Mouse (Mus musculus): Measurements from ENCODE around the gene Pkd1l1.

Pkd1l1 gene

DNA sequence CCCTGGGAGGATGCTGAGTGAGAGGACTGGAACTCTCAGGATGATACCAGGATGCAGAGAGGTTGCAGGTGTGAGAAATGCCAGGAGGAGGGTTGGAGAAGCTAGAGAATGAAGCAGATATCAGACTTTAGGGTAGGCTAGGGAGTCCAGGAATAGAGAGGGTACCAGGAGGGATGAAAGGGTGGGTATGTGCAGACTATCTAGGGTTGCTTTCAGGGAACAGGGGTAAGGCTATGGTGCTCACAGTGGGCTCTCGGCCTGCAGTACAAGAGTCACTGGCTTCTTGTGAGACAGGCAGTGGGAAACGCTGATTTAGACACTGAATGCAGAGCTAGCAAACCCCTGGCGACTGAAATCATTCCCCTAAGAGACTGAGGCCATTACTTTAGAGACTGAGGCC lies at the start of gene Pkd1l1:
Gene Pkd1l1 (minus strand): TSS at position 101 of the 400 bp plus-strand sequence.
- no peak for DNase-seq

DNA sequence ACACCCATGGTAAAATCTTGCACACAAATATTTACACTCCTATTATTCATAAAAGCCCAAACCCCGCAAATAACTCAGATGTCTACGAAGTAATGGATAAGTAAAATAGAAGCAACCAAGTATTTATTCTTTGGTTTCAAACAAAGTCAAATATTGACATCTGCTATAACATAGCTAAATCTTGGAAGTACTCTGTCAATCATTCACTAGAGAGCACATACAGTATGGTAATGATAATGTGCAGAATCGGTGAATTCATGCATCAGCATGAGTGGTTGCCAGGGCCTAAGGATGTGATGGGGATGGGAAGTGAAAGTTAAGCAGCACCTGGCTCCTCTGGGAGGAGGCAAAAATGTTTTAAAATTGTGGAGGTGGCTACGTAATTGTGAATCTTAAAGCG lies 47.1 kb upstream of the Pkd1l1 start:
- DNase-seq = no peak

DNA sequence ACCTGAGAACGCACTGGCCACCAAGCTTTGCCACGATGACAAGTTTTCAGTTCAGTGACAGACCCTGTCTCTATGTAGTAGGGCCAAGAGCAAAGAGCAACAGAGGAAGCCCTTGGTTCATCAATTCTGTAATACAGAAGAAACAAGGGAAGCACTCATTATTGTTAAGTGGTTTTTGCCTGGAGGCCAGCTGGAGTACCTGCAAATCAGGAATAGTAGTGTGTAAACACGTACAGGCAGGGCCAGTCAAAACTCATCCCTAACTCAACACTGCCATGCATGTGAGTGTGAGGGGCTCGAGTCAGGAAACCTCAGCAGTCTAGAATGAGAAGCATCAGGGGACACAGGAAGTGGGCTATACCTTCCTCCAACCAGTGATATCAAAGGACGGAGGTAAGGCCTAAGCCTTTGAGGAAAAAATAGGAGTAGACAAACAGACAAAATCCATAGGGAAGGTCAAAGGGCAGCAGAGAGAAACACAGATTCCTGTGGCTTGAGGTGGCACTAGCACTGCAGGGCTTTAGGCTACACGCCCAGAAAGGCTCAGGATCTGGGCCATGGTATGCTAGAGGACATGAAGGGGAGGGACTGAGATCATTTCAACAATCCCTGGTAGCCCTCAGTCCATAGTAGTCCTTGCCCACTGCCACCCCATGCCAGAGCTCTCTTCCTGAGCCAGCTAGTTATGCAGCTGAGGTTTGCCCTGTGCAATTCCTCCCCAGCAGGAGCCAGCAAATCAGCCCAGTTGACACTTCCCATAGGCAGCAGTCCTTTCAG lies 45.6 kb upstream of the Pkd1l1 start:
- DNase-seq = no peak

DNA sequence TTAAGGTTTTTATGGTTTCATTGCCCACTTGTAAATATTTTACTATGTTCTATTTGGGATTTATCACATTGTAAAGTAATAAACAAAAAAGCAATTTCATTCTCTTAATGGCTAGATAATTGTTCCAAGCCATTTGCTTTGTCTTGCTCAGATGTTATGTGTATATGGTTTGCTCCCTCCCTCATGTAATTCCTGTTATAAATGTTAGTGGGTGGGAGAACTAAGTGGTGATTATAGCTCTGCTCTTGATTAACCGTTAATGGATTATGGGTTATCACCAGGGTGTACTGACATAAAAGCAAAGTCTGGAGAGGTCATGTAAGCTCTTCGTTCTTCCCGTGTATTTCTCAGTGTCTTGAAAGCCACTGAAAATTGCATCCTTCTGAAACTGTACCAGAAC lies 41.7 kb upstream of the Pkd1l1 start:
- no peak for DNase-seq

DNA sequence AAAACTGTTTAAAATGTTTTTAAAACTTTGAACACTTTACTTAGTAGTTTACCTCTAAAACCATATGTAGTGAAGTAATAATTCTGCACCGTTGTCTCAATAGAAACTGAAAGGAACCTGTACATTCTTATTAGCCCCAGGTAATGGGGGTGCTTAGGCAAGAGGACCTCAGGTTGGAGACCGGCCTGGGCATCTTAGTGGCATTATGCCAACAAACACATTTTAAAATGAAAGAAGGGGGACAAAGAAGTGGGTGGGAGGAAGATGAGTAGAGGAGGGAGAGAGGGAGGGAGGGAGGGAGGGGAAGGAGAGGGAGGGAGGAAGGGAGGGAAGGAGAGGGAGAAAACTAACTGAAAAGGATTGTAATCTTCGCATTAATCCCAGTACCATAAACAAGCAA lies 38.3 kb upstream of the Pkd1l1 start:
- DNase-seq = no peak

DNA sequence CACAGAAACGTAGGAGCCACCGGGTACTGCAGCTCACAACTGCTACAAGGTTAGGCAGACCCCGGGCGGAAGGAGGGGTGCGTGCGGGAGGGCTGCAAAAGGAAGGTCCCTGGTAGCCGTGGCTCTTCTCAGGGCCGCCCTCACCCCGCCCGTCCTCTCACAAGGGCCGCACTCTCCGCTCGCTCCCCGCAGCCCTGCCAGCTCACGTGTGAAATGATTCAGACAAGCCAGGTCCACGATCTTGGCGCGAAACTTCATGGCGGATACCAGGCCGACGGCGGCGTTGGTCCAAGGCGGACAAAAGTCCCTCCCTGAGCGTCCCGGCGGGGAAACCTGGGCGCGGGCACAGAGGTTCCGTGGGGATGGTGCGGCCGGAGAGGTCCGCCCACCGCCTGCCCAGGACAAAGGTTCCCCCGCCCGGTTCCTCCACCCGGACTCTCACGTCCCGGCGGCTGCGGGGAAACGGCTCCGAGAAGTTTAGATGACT lies 37.8 kb upstream of the Pkd1l1 start, which contains the start of gene Hus1:
Gene Hus1 (minus strand): TSS at position 339 of the 487 bp plus-strand sequence.
- DNase-seq = peak; percentile 93

DNA sequence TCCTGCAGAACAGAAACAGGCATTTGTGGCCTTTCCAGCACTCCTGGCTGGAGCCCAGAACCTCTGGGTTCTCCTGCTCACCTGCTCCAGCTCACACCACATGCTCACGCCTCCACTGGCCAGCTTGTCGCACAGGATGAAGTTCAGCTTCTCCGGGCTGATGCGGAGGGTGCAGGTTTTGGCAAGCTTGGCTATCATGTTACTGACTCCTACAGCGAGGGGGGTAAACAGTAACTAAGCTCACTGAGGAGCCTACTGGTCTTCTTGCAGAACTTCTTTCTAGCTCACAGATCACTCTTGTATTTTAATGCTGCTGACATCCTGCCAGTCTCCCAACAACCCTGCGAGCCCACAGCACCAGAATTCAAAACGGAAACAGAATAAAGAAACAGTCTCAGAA lies 37.4 kb upstream of the Pkd1l1 start:
- peak; percentile 28 for DNase-seq

DNA sequence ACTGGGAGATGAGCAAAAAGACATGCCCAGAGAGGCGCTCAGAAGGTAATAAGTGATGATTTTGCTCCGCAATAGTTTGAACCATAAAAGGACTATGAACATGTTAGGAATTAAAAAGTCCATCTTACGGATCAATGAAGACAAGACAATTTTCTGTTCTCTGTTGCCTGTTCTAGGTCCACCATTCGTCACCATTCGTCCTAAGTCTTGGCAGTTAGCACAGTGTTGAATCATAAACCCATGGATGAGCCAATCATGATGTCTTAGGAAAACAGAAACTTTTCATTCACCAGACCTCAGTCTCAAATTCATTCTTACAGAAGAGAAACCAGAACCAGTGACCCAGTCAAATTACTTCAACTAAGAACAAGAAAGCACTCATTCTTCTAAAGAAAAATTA lies 35.7 kb upstream of the Pkd1l1 start:
- DNase-seq = no peak

DNA sequence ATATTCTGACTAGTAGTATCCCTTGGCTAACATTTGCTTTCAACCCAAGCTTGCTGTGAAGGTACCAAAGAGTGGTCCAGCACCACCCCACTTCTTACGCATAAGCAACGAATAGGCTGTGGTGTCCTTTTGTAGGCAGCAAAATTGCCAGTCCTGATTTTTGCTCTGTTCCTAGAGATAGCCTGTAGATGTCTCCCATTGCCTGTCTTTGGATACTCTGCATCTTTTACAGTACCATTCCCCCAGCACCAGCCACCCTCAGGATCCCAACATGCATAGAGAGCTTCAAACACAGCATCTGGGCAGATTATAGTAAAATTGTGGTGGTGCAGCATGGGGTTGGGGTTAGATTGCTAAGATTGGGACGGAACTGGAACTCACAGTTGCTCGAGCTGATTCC lies 15.0 kb upstream of the Pkd1l1 start:
- DNase-seq = no peak

DNA sequence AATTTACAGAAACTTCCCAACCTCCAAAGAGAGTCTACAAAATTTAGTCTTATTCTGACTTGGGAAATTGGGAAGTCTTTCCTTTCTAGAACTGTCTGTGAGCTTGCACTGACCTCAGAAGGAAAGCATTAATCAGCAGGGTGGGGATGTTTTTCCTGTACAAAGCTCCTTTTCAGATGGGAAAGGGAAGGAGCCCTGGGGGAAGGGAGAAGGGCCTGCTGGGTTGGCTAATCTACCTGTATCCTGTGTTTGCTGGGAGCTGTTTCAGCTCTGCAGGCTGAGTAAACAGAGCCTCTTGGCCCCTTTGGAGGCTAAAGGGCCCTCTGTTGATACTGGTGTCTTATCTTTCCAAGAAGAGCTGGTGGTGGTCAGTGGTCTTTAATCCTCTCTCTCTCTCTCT lies 13.0 kb upstream of the Pkd1l1 start:
- peak; percentile 24 for DNase-seq

DNA sequence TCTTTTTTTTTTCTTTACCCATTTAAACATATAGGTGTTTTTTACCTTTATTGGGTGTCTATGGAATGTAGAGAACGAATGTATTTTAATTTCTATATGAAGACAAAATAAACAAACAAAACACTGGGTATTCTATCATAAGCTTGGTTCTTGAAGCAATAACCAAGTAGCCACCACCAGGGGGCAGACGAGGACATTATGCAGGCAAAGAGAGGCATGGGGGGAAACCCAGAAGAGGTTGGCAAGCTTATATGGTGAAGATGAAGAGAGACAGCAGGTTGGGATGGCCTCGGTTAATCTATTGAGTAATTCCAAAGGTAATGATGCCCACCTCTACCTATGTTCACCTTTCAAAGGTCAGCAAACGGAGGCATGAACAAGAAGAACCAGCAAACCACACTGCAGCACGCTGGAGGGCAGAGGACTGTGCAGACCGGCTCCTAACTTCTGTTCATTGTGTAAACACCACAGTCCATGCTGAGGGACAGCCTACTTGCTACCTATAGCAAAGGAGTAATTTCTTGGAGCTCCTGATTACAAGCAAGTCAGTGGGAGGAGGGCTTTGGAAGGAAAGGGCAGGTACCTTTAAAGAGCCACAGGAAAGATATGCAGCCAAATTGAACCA lies 10.3 kb upstream of the Pkd1l1 start:
- DNase-seq = peak; percentile 80

DNA sequence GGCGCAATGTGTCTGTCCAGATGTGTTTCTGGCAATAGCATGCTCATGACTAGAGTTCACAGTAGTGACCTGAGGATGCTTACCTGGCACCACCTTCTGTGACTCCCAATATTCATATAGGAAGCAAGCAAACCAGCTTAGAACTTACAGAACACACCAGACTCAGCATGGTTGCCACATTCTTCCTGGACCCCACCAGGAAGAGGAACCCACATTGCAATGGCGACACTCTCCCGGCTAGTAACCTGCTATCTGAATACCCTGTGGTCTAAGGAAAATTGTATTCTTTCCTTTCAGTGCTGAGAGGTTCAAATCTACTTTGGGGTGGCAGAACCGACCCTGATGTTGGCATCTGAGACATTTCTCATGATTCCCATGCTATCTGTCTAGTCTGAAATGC lies 5.1 kb upstream of the Pkd1l1 start:
- no peak for DNase-seq

DNA sequence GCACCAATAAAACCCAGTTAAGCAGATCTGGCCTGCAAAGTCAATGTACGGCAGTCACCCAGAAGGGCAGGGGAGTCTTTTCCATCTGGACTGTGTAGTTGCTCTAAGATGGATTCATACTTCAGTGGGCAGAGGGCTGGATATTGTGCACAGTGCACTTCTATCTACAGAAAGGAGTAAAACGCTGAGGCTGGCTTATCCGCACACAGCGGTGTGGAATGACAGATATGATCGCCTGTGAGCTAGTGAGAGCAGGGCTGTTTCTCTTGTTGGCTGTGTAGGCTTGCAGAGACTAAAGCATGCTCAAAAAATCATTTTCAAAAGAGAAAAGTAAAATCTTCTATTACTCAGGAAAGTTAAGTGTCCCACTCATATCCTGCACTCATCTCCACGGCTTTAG lies 973 bp downstream of the Pkd1l1 start:
- no peak for DNase-seq

DNA sequence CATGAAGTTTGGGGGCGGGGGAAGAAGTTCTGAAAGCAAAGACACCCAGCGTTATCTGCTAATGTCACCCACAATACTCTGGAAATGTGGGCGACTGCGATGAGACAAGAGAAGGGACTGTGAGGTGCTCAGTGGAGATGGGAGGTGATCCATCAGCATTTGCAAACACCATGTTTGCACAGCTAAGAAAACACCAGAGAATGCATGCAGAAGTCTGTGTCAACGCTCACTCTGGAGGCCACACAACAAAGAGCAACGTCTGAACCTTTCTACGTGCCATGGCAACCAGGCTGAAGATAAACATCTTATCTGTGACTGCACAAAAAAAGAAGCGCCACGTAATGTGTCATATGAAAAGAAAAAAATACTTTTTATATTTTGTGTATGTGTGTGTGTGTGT lies 2.6 kb downstream of the Pkd1l1 start:
- DNase-seq = no peak

DNA sequence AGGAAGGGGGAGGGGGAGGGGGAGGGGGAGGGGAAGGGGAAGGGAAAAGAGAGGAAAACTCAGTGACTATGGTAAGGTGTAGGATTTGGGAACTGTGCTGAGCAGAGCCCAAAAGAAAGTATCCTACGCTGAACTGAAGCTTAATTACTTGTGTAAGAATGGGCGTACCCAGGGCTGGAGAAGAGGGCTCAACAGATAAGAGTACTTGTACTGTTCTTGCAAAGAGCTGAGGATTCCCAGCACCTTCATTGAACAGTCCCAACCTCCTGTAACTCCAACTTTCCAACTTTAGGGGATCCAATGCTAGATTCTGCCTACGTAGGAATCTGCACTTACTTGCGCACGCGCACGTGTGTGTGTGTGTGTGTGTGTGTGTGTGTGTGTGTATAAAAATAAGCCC lies 5.0 kb downstream of the Pkd1l1 start:
- DNase-seq = no peak

DNA sequence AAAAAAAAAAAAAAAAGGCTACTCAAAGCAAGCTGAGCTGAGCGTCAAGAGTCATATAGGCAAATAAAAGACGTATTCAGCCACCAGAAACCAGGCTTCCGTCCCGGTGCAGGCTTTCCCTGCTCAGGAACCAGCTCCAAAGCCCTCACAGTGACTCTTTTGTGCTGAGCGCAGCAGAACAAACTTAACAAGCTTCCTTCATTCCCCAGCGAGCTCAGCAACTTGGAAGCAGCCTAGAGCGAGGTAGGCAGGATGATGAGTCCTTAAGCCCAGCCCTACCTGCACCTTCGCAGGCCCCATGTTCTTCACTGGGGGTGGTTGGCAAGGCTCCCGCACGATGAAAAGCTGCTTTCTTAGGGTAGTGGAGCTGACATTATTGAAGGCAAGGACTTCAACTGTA lies 14.5 kb downstream of the Pkd1l1 start:
- DNase-seq = no peak

DNA sequence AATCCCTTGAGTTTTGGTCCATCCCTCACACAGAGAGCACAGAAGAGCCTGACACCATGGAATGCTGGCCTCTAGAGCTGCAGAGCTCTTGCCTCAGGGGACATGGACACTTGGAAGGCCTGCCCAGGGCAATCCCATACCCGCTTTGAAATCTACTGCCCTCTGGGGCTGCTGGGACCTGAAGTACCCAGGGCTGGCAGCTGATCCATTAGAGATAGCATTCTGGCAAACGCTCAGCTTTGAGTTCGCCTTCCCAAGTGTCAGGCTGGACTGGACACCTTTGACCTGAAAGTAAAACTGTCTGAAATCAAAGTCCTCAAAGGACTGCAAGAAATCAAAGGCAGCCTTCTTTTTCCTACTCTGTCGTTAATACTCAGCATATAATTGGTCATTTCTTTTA lies 15.0 kb downstream of the Pkd1l1 start:
- DNase-seq = no peak

DNA sequence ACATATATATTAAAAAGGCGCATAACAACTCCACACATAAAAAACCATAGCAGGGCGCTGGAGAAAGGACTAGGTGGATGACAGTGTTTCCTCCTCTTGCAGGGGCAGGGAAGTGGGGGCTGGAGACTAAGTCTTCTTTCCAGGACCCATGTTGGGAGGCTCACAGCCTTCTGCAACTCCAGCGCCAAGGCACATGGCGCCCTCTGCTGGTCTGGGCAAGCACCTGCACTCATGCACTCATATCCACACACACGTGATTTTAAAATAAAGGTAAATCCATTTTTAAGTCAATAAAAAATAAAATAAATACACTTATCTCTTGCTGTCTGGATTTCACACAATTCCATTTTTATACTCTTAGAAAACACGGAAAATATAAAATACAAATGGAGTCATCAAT lies 16.0 kb downstream of the Pkd1l1 start:
- no peak for DNase-seq

DNA sequence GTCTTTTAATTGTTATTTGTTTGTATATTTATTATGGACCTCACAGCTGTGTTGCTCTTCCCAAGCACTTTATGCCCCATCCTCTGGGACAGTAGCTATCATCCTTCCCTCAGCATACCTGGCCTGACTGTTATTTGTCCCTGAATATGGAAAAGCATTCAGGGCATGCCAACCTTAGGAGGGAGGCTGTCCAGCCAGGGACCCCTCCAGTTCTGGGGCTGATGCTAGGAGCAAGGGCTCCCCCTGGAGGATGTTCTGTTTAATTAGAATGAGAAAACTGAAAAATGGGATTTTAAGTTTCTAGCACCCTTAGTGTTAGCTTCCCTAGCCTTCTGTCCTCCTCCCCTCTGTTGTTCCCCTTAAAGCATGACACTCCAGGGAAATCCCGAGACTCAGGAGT lies 17.4 kb downstream of the Pkd1l1 start:
- peak; percentile 50 for DNase-seq

DNA sequence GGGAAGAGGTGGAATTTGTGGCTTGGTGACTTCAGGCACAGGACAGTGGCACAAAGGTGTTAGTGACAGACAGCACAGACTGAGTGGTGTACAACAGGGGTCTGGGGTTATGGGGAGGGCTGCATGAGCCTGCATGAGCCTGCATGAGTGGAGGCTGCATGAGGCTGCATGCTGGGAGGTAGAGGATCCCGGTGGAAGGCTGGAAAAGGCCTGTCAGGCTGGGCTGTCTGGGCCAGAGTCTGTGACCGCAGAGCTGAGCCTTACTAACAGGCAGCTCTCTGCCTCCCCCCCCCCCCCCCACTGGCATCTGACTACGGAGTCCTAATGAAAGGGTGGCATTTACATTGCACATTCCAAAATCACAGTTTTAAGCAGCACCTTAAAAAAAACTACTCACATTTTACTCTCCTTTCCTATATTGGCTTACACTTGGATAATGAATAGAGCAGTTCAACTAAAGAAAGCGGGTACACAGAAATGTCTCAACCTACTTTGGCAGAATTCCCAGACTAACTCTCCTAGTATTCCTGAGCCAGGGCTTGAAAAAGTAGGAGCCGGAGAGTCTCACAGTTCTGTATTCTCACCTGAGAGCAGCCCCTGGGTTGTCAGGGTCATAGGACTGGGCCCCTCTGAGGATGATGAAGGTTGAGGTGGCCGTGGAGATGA lies 23.2 kb downstream of the Pkd1l1 start:
- DNase-seq = no peak

DNA sequence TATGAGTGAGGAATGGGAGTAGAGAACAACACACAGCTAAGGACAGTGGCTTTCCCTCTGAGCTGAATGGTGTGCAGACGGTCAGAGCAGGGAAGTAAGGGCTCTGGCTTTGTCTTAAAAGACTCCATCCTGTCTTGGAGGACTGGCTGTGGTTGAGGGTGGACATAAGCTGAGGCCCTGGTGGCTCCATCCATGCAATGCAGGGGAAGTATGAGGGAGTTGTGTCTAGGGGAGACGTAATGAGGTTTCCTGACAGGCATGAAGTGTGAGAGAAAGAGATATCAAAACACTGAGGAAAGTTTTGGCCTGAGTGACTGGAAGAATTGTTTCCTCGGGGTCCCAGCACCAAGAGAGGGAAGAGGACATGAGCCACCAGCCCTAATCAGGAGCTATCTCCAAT lies 24.2 kb downstream of the Pkd1l1 start:
- no peak for DNase-seq

DNA sequence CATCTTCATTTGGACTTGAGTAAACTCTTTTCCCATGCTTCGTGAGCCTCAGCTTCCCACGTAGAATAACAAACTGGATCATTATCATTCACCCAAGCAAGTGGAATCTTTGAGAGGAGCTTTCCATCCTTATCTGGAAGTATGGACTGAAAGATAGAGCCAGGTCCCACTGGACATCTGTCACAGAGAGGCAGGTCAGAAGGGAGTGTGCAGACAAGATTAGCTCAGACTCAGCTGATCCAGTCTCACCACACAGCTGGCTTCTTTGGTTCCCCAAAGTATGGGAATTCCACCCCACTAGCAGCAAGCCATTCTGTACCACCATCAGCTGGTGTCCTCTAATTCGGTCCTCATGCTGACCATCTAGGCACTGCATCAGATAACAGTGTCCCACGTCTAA lies 29.0 kb downstream of the Pkd1l1 start:
- DNase-seq = no peak

DNA sequence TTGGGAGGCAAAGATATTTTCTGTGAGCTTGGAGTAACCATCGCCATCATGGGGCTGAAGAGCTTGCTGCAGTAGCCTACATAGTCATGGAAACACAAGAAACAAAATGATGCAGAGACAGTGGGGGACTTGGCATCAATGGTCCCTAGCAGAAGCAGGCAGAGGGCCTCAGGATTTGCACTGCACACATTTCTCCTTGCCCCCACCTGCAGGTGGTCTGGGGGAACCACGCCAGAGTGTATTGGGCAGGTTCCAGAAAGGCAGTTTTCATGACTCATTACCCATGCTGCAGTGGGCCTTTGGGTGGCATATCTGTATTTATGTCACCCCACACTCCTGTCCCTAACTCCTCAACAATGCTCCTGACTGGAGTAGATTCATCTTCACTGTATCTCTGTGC lies 30.6 kb downstream of the Pkd1l1 start:
- DNase-seq = no peak

All from lung, postnatal 10 days (tissue).